ENCODE assay signal across 9 mouse cellular contexts in the genomic region with DNA sequence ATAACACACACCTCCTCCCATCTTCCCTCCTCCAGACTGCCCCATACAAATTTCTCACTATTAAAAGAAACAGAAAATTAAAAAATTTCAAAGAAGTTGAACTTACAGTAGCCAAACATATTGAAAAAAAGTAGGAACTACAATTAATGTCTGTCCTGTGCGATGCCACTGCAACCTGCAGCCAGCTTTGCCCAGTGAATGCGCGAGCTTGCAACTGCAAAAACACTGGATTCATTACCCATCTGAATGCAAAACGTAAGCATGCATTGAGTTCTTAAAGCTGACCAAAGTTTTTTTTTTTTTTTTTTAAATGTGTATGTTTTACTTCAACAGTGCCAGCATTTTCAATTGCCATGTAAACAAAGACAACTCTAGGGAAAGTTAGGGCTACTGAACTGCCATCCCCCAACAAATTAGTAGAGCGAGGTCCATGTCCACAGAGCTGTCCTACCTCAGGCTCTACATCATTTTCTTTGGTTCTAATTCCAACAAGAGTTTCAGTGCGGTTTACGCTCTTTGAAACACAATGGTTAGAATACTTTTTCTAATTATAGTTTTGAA. TPM values are rescaled to one million over a fixed set of nuclear protein-coding genes. Genes with fewer than 3 reads are reported as not detected.
DNase-seq lines count a peak whose midpoint lies in the region; ATAC-seq and TF ChIP-seq lines count a peak whose summit lies in the region.
"Had no signal": no experiment of that assay in that cellular context is flagged by ENCODE, and none has a peak within 500 bp of the region (broad histone marks: within the 10 kb centered on the region; RNA-seq: fewer than 3 reads in every experiment).

No protein-coding gene starts in this region.

- H3K36me3 ChIP-seq in embryonic facial prominence, embryonic 10.5 days (replicated peaks): peaks cover 50% of the 10 kb centered on the region
- no peaks in the 10 kb centered on the region for H3K36me3 ChIP-seq in forebrain, embryonic 16.5 days (ENCODE audit: control insufficient read depth, insufficient read depth)
- peaks cover 5% of the 10 kb centered on the region; the same call in 1 of the 2 replicates for H3K36me3 ChIP-seq in midbrain, postnatal 0 days (ENCODE audit: insufficient read depth, low read length)

- H3K9ac ChIP-seq in forebrain, embryonic 16.5 days (replicated peaks; ENCODE audit: low read depth, low read length): peak overlapping the region; percentile 54
- peak overlapping the region; percentile 42; the same call in 1 of the 2 replicates for H3K9ac ChIP-seq in midbrain, postnatal 0 days (replicated peaks; ENCODE audit: low read length, poor library complexity, severe bottlenecking)

- TF ChIP-seq CTCF in midbrain, postnatal 0 days (IDR thresholded peaks at IDR 0.05): no peak

- ATAC-seq in forebrain, embryonic 16.5 days: no peak
- ATAC-seq in midbrain, postnatal 0 days (ENCODE audit: low FRiP score): no peak
- ATAC-seq in activated CD4-positive, CD25-positive, alpha-beta regulatory T cell, adult 4 months: no peak

- WGBS in embryonic facial prominence, embryonic 10.5 days: 3% methylated on average over 7 of the region's 7 CpGs
- 5% methylated on average over 7 of the region's 7 CpGs for WGBS in forebrain, embryonic 16.5 days
- 17% methylated on average over 7 of the region's 7 CpGs for WGBS in midbrain, postnatal 0 days

- peaks cover 36% of the 10 kb centered on the region for H3K4me1 ChIP-seq in embryonic facial prominence, embryonic 10.5 days
- H3K4me1 ChIP-seq in forebrain, embryonic 16.5 days (replicated peaks; ENCODE audit: control insufficient read depth, insufficient read depth, low read length): peaks cover 13% of the 10 kb centered on the region
- no peaks in the 10 kb centered on the region for H3K4me1 ChIP-seq in midbrain, postnatal 0 days (ENCODE audit: insufficient read depth, low read length)

- peak; percentile 2 for DNase-seq in layer of hippocampus, adult 11-12 months (ENCODE audit: low spot score)
- DNase-seq in layer of hippocampus, postnatal 10 days (ENCODE audit: low spot score in 2 of 2): no peak
- DNase-seq in embryonic facial prominence, embryonic 10.5 days (ENCODE audit: low spot score): no peak
- no peak for DNase-seq in midbrain, postnatal 0 days (ENCODE audit: low spot score)
- DNase-seq in testis, postnatal 14 days (ENCODE audit: low spot score): no peak
- DNase-seq: gastrocnemius, postnatal 10 days; right cerebral cortex, adult 18-20 months had no signal

- peak overlapping the region; percentile 100 for H3K27ac ChIP-seq in embryonic facial prominence, embryonic 10.5 days (replicated peaks)
- peak overlapping the region; percentile 90 for H3K27ac ChIP-seq in forebrain, embryonic 16.5 days (ENCODE audit: low read length)
- H3K27ac ChIP-seq in midbrain, postnatal 0 days (ENCODE audit: low read depth, low read length): peak overlapping the region; percentile 81; the same call in 1 of the 2 replicates

- H3K9me3 ChIP-seq in embryonic facial prominence, embryonic 10.5 days: no peaks in the 10 kb centered on the region
- no peaks in the 10 kb centered on the region for H3K9me3 ChIP-seq in forebrain, embryonic 16.5 days (ENCODE audit: control insufficient read depth, low read length)
- no peaks in the 10 kb centered on the region for H3K9me3 ChIP-seq in midbrain, postnatal 0 days (ENCODE audit: low read length)

- H3K27me3 ChIP-seq in embryonic facial prominence, embryonic 10.5 days (replicated peaks; ENCODE audit: low read depth, poor library complexity, severe bottlenecking): peaks cover 42% of the 10 kb centered on the region
- peaks cover 2% of the 10 kb centered on the region; the same call in 1 of the 2 replicates for H3K27me3 ChIP-seq in forebrain, embryonic 16.5 days (replicated peaks; ENCODE audit: control insufficient read depth, insufficient read depth, low read length)
- H3K27me3 ChIP-seq in midbrain, postnatal 0 days (ENCODE audit: insufficient read depth, low read length): no peaks in the 10 kb centered on the region

- H3K4me3 ChIP-seq in embryonic facial prominence, embryonic 10.5 days: peak overlapping the region; percentile 90
- H3K4me3 ChIP-seq in forebrain, embryonic 16.5 days (replicated peaks; ENCODE audit: low read length): peak overlapping the region; percentile 65
- peak overlapping the region; percentile 87 for H3K4me3 ChIP-seq in midbrain, postnatal 0 days (ENCODE audit: low read depth, low read length)

- H3K4me2 ChIP-seq in forebrain, embryonic 16.5 days (ENCODE audit: low read length): peak overlapping the region; percentile 64
- H3K4me2 ChIP-seq in midbrain, postnatal 0 days (ENCODE audit: low read depth, low read length, poor library complexity, severe bottlenecking): peak overlapping the region; percentile 56

RNA-seq across cellular contexts. Expression of a gene that starts 3.2 kb away (rescaled TPM):
- 100 to 1,000 TPM; 108 to 121 TPM for total RNA-seq in layer of hippocampus, postnatal 10 days (2021)
- polyA plus RNA-seq in embryonic facial prominence, embryonic 10.5 days (2016; fragmentation: Nextera tagmentation; extraction: Ambion mirVana): 54.4 and 58.6 TPM in 2 replicates
- polyA plus RNA-seq in forebrain, embryonic 16.5 days (2015; fragmentation: Nextera tagmentation; extraction: Ambion mirVana): 70.2 and 71.1 TPM in 2 replicates
- 163 and 184 TPM in 2 replicates for total RNA-seq in midbrain, postnatal 0 days (2014; rRNA removed)
- polyA plus RNA-seq in midbrain, postnatal 0 days (2015; fragmentation: Nextera tagmentation; extraction: Ambion mirVana): 46.4 and 55.5 TPM in 2 replicates
- not detected for polyA plus RNA-seq in activated CD4-positive, CD25-positive, alpha-beta regulatory T cell, adult 4 months (2017; shearing (Covaris generic))

Comparison
In these comparisons a context has a peak if more than half of its experiments do, and no peak if none do; other contexts are left out.
1. RNA of a gene that starts 3.2 kb away (polyA plus RNA-seq): 70.2 to 71.1 TPM in forebrain, embryonic 16.5 days, 46.4 to 55.5 TPM in midbrain, postnatal 0 days and 54.4 to 58.6 TPM in embryonic facial prominence, embryonic 10.5 days; not detected in activated CD4-positive, CD25-positive, alpha-beta regulatory T cell, adult 4 months; every median in the first group is over 10 times any median in the second.
2. Peak in every context shown above with its lines, with median percentiles within 50 percentile points of each other: H3K27ac ChIP-seq and H3K4me3 ChIP-seq.